ENCODE assay signal across 16 mouse cellular contexts in genomic region chr17:78347111-78347801, GRCm38 (mm10).
"Had no signal": no experiment of that assay in that cellular context is flagged by ENCODE, and none has a peak within 500 bp of the region (broad histone marks: within the 10 kb centered on the region; RNA-seq: fewer than 3 reads in every experiment).

No protein-coding gene starts in this region.

- ATAC-seq: intestine, postnatal 0 days; midbrain, embryonic 15.5 days had no signal

- H3K36me3 ChIP-seq: liver, embryonic 13.5 days; midbrain, embryonic 15.5 days had no signal

- H3K4me3 ChIP-seq: layer of hippocampus, adult 2 months; left cerebral cortex, adult 2 months; liver, embryonic 13.5 days; midbrain, embryonic 15.5 days; neural tube, embryonic 13.5 days had no signal

- H3K27ac ChIP-seq: layer of hippocampus, adult 2 months; left cerebral cortex, adult 2 months; liver, embryonic 13.5 days; midbrain, embryonic 15.5 days; neural tube, embryonic 13.5 days; stomach, postnatal 0 days had no signal

- H3K4me1 ChIP-seq: liver, embryonic 13.5 days; midbrain, embryonic 15.5 days had no signal

- H3K4me2 ChIP-seq: liver, embryonic 13.5 days; midbrain, embryonic 11.5 days; midbrain, embryonic 15.5 days; neural tube, embryonic 13.5 days had no signal

- H3K27me3 ChIP-seq: liver, embryonic 13.5 days; midbrain, embryonic 15.5 days; neural tube, embryonic 13.5 days had no signal

- DNase-seq: layer of hippocampus, adult 9-11 months; liver, embryonic 13.5 days; lung, adult 2 months; lung, postnatal 14 days; lung, postnatal 4 days; right cerebral cortex, postnatal 4 days; thymus, adult 2 months; thymus, postnatal 14 days; thymus, postnatal 4 days had no signal

- H3K9ac ChIP-seq: liver, embryonic 13.5 days; midbrain, embryonic 15.5 days; neural tube, embryonic 13.5 days had no signal

- H3K9me3 ChIP-seq: liver, embryonic 13.5 days; midbrain, embryonic 15.5 days; neural tube, embryonic 13.5 days had no signal
